Mouse (Mus musculus) right cerebral cortex, adult 18-20 months (tissue): ENCODE data around the gene Pde4d.
A peak's percentile ranks its signal among the peaks of the same experiment; 100 is the strongest.

ENCODE experiments used
- DNase-seq: peaks from one replicate; pipeline ENCODE4 v3.0.0; 2022; ENCODE audit warnings: mixed read lengths

Gene Pde4d

GRCm38 (mm10) chr13:109807036-109807435, 1357.3 kb downstream of the Pde4d start:
- DNase-seq: no peak

GRCm38 (mm10) chr13:109807446-109807845, 1357.7 kb downstream of the Pde4d start:
- DNase-seq: no peak

GRCm38 (mm10) chr13:109808039-109808438, 1358.3 kb downstream of the Pde4d start:
- DNase-seq: no peak

GRCm38 (mm10) chr13:109808946-109809345, 1359.2 kb downstream of the Pde4d start:
- no peak for DNase-seq

- DNase-seq: no peak
These were observed 1359.9 kb downstream of the Pde4d start for GRCm38 (mm10) chr13:109809646-109810045.

DNA sequence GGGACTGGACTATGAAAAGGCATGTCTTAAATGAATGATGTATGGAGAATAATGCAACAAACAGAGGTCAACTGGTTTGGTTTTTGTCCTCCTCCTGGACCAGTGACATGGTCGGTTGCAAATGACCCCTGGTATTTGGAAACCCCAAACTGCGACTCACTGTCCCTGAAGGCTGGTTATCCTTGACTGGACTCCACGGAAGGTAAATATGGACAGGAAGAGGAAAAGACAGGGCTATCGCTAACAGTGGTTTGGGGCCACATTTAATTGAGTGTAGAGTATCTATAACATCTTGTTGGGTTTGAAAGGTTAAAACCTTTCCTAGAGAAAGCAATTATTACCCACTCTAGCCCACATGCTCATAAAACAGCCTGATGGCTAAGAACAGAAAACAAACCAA, 1364.2 kb downstream of the Pde4d start:
- DNase-seq: no peak

DNA sequence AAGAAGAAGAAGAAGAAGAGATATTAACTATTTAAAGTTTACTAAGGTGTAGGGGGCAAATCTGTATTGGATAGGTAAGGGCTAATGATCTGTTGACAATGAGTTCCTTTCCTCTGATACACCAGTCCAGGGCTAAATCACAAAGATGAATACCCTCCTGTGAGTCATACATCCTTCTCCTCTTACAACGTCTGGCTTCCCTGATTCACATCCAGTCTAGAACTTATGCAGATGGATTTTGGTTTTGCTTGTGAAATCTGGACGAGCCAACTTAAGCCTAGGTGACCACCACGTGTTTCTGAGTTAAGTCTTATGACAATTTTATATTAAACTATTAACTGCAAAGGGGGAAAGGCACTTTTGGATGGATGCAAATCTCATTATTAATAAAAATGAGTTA, 1369.3 kb downstream of the Pde4d start:
- no peak for DNase-seq

DNA sequence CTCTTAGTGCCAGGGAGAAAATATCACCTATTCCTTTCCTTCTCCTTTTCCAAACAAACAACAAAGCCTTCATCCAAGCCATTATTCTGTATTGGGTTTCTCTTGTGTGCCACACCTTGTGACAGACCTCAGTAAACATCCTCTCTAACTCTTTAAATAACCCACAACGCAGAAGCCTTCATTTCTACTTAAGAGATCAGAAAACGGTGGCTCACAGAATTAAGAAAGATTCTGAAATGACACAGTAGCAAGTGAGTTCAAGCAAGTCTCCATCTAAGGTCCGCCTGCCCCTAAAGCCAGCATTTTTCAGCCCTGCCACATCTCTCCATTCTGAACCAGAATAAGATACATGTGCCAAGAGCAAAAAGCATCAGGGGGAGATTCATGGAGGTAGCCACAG, 1370.4 kb downstream of the Pde4d start:
- DNase-seq: no peak

DNA sequence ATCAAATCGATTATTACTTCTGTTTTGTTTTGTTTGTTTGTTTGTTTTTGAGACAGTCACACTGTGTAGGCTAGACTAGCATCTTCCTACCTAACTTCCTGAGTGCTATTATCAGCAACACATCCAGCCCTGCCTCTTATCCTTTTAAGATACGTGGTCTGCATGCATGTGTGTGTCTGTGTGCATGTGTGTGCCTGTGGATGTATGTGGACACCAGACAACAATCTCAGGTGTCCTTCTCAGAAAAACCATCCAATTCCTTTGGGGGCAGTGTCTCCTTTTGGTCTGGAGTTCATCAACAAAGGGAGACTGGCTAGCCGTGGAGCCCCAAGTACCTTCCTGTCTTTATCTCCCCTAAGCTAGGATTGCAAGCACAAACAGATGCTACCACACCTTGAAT, 1371.1 kb downstream of the Pde4d start:
- no peak for DNase-seq

GRCm38 (mm10) chr13:109821725-109822412, 1372.1 kb downstream of the Pde4d start:
- no peak for DNase-seq

DNA sequence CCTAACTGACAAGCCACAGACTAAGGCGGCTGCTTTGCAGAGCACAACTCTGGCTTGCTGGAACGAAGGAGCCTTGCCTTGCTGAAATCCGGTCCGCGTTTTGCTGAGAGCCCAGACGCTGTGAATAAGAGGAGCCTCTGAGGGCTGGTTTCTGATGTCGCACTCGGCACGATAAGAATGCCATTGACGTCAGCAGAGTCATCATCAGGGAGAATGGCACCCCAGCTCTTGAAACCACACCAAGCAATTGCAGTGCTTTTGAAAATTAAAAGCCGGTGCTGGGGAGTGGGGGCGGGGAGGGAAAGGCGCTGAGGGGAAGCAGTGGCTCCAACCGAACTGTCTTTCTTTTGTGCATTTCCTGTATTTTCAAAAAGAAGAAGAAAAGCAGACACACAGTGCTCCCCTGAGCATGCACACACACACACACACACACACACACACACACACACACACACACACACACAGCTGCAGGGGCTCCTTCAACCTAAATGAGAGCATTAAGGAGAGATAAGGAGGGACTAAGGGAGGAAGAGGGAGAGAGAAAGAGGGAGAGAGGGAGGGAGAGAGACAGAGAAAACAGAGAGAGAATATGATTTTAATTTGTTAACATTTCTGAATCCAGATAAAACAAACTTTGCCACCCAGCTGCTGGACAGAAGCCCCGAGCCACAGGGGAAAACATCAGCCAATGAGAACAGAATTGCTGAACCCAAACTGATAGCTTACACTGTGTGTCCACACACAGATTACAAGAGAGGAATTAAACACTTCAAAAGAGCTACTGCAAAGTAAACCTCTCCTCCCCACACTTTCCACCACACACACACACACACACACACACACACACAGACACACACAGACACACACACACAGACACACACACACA, 1372.9 kb downstream of the Pde4d start:
- peak; percentile 96 for DNase-seq

DNA sequence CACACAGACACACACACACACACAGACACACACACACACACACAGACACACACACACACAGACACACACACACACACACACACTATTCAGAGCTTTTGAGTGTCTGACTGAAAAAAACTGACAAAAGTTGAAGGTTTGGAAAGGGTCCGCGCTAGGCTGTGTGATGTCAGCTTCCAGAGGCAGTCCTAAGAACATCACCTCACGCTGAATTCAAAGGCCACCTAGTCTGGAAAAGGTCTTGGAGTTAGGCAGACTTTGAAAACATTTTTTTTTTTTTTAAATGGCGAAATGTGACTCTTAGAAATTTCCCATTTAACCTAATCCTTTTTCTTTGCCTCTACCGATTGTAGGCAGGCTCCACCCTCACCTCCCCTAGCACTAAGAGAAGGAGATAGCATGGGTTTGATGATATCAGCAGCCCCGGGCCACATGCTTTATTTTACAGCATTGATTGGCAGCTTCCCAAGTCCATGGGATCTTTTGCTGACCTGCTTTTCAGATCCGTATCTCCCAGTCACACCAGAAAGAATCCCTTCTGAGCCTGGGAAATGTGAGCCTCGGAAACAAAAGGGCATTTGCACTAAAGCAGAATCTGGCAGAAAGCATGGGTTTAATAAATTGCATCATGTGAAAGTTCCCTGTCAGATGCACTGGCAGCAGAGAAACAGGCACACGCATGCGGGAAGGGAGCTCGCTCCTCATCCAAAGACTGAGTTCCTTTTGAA, 1373.7 kb downstream of the Pde4d start:
- peak; percentile 8 for DNase-seq

GRCm38 (mm10) chr13:109825891-109826290, 1376.1 kb downstream of the Pde4d start:
- no peak for DNase-seq

- DNase-seq: no peak
These were observed 1377.6 kb downstream of the Pde4d start for GRCm38 (mm10) chr13:109827341-109827740.

DNA sequence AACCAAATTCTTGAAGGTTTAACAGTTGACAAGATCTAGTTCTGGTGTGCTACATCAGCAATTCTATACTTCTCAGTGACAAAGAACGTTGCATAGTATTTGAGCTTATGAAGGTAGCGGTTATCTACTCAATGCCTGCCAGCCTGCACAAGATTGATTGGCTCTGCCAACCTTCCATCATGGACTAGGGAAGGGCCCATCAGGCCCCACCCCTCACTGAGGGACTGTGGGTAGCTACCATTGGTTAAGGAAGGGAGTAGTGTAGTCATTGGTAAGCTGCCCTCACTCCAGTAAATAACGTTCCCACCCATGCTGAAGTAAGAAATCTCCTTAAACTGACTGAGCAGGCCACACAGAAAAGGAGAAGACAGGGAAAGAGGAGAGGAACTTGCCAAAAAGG, 1378.2 kb downstream of the Pde4d start:
- DNase-seq: no peak

DNA sequence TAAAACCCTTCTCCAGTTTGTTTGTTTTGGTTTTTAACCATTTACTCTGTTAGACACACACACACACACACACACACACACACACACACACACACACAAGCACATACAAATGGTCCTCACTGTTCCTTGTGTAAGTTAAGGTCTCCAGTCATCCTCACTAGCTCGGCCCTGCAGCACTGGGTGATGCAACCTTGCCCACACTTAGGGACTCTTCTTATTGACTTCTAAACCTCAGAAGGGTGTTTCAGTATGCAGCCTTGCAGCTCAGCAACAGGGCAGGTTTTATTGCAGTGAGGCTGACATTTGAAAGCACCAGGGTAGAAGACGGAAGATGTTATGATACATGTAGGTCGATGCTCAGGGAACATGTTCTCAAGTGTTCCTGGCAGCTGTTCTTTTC, 1379.7 kb downstream of the Pde4d start:
- no peak for DNase-seq

DNA sequence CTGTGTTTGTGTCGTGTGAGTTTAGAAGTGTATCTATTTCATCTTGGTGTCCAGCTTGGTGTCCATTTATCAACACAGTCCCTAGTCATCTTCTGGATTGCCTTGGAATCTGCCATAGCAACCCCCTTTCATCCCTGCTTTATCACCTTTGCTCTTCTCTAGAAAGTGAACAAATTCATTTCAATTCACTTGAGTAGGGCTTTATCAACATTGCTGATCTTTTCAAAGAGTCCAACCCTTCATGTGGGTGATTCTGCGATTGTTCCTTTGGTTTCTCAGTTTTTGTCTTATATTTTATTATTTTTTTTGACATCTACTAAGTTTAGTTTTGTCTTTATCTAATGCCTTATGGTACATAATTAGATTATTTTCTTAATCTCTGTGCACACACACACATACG, 1385.2 kb downstream of the Pde4d start:
- no peak for DNase-seq

GRCm38 (mm10) chr13:109837453-109837852, 1387.7 kb downstream of the Pde4d start:
- DNase-seq: peak; percentile 19

DNA sequence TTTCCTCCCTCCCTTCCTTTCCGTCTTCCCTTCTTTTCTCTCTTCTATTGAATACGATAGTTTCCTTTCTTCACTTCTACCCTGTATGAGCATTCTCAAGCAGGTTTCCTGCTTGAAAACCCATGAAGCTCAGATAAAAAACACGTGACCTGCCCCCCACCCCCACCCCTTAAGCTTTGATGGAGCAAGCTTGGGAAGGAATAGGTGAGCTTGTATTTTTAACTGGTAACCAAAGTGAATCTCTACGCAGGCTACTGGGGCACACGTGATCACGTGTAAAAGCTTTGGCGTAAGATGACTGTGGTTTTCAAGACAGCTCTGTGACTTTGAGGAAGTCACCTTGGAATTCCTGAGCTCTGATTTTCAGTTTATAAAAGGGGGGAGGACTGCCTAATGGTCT, 1388.2 kb downstream of the Pde4d start:
- no peak for DNase-seq

GRCm38 (mm10) chr13:109840251-109840650, 1390.5 kb downstream of the Pde4d start:
- DNase-seq: no peak

DNA sequence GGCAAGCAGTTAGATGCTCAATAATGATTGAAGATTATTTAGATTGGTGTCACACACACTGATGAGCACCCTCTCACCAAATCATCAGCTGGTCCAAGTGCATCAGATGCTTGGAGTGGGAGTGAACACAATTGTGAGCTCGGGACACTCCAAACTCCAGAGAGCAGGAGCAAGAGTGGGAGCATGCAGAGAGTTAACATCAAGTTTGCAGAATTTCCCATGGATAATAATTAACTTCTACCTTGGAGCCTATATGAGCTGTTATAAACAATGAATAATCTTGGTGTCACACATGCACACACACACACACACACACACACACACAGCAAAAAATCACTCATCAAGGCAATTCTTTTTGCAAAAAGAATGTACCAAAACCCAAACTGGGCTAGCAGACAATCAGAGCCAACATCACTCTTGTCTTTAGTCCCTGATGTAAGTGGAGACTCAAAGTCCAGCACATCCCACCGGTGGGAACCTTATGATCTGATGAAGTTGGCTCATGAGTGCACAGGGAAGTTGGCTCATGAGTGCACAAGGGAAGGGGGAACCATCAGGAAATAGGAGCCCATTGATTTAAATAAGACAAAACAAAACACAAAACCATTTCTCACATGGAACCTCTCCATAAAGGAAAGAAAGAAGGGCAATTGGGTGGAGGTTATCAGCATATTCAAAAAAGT, 1391.5 kb downstream of the Pde4d start:
- DNase-seq: no peak

DNA sequence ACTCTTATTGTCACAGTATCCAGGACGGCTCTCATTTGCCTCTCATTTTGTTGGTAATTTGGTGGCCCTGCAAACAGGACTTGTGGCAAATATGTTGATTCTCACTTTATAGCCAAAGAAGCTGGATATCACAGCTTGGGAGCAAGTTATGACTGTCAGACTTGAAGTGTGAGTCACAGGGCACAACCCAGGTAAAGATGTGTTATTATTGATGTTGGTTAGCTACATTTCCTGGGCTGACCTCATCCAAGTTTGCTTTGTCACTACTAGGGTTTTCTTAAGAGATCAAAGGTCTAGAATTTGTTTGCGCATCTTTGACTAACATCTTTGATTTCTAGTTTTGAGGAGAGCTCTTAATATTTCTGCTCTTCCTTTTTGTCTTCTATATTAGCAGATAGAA, 1393.2 kb downstream of the Pde4d start:
- no peak for DNase-seq

GRCm38 (mm10) chr13:109844828-109845227, 1395.1 kb downstream of the Pde4d start:
- no peak for DNase-seq
